Mouse (Mus musculus): ENCODE measurements around the gene Gm5678. TPM values are rescaled to one million over a fixed set of nuclear protein-coding genes. Genes with fewer than 3 reads are reported as not detected.
"Not testable (repeated sequence)": the region's sequence is repeated elsewhere in the genome, so short reads cannot be mapped to it uniquely, and the experiment has no call there.

Gene Gm5678
- total RNA-seq, 2 experiments from 2014 or later: 1.6 to 2.5 TPM

GRCm38 (mm10) chr16:93606146-93606545 is 21.8 kb upstream of the Gm5678 start:
- intact Hi-C loops (cut with DNase I): no loop called here
- DNase-seq: no peak

GRCm38 (mm10) chr16:93607669-93608101 is 20.2 kb upstream of the Gm5678 start:
- DNase-seq: peak; percentile 84
- intact Hi-C loops (cut with DNase I): no loop called here

GRCm38 (mm10) chr16:93608731-93609130 is 19.2 kb upstream of the Gm5678 start:
- intact Hi-C loops (cut with DNase I): no loop called here

GRCm38 (mm10) chr16:93609796-93610195 is 18.1 kb upstream of the Gm5678 start:
- no peak for DNase-seq
- intact Hi-C loops (cut with DNase I): no loop called here

More at GRCm38 (mm10) chr16:93608731-93609130, 19.2 kb upstream of the Gm5678 start:
- DNase-seq: no peak

GRCm38 (mm10) chr16:93610961-93611360 is 16.9 kb upstream of the Gm5678 start:
- intact Hi-C loops (cut with DNase I): no loop called here
- DNase-seq: no peak

GRCm38 (mm10) chr16:93615118-93615870 is 12.6 kb upstream of the Gm5678 start:
- peak; percentile 62 for DNase-seq
- intact Hi-C loops (cut with DNase I): no loop called here

- DNase-seq: not testable (repeated sequence)
- intact Hi-C loops (cut with DNase I): loop anchor here (10.0 kb wide), 1 partner anchor 51 kb away; no protein-coding TSS in a partner anchor
Measured at GRCm38 (mm10) chr16:93623759-93624158, 4.1 kb upstream of the Gm5678 start.

GRCm38 (mm10) chr16:93624671-93625070 is 3.2 kb upstream of the Gm5678 start:
- intact Hi-C loops (cut with DNase I): loop anchor here (10.0 kb wide), 1 partner anchor 50 kb away; no protein-coding TSS in a partner anchor
- no peak for DNase-seq

GRCm38 (mm10) chr16:93626745-93627144 is 1.2 kb upstream of the Gm5678 start:
- peak; percentile 17 for DNase-seq
- intact Hi-C loops (cut with DNase I): loop anchor here (10.0 kb wide), 1 partner anchor 48 kb away; no protein-coding TSS in a partner anchor

- intact Hi-C loops (cut with DNase I): no loop called here
- DNase-seq: no peak
Measured at GRCm38 (mm10) chr16:93644006-93644405, 16.1 kb downstream of the Gm5678 start.

GRCm38 (mm10) chr16:93648441-93649183 is 20.7 kb downstream of the Gm5678 start:
- intact Hi-C loops (cut with DNase I): no loop called here

GRCm38 (mm10) chr16:93667976-93668375 is 40.1 kb downstream of the Gm5678 start:
- intact Hi-C loops (cut with DNase I): no loop called here

More at GRCm38 (mm10) chr16:93648441-93649183, 20.7 kb downstream of the Gm5678 start:
- no peak for DNase-seq

GRCm38 (mm10) chr16:93669521-93669920 is 41.6 kb downstream of the Gm5678 start:
- no peak for DNase-seq
- intact Hi-C loops (cut with DNase I): no loop called here

More at GRCm38 (mm10) chr16:93667976-93668375, 40.1 kb downstream of the Gm5678 start:
- no peak for DNase-seq

GRCm38 (mm10) chr16:93670466-93670865 is 42.6 kb downstream of the Gm5678 start:
- intact Hi-C loops (cut with DNase I): loop anchor here (10.0 kb wide), 1 partner anchor 46 kb away; the partner anchor contains the start of gene Gm5678

GRCm38 (mm10) chr16:93671064-93671463 is 43.2 kb downstream of the Gm5678 start:
- intact Hi-C loops (cut with DNase I): loop anchor here (10.0 kb wide), 1 partner anchor 46 kb away; the partner anchor contains the start of gene Gm5678
- DNase-seq: no peak

More at GRCm38 (mm10) chr16:93670466-93670865, 42.6 kb downstream of the Gm5678 start:
- DNase-seq: not testable (repeated sequence)

- intact Hi-C loops (cut with DNase I): loop anchor here (10.0 kb wide), 1 partner anchor 52 kb away; the partner anchor contains the start of gene Gm5678
- no peak for DNase-seq
Measured at GRCm38 (mm10) chr16:93676376-93676775, 48.5 kb downstream of the Gm5678 start.

- DNase-seq: no peak
- intact Hi-C loops (cut with DNase I): loop anchor here (10.0 kb wide), 1 partner anchor 53 kb away; the partner anchor contains the start of gene Gm5678
Measured at GRCm38 (mm10) chr16:93678206-93678605, 50.3 kb downstream of the Gm5678 start.

GRCm38 (mm10) chr16:93679165-93679564 is 51.3 kb downstream of the Gm5678 start:
- no peak for DNase-seq

More at GRCm38 (mm10) chr16:93679165-93679564, 51.3 kb downstream of the Gm5678 start:
- intact Hi-C loops (cut with DNase I): loop anchor here (10.0 kb wide), 1 partner anchor 54 kb away; the partner anchor contains the start of gene Gm5678
